Mouse (Mus musculus): ENCODE data around the gene Dnajb6. TPM values are rescaled to one million over a fixed set of nuclear protein-coding genes. Genes with fewer than 3 reads are reported as not detected.

Dnajb6 gene
- 206 TPM for polyA plus RNA-seq (2017; shearing (Covaris generic))

GRCm38 (mm10) chr5:29735557-29736061, at the start of gene Dnajb6, which contains the start of gene Gm5129:
Gene Dnajb6 (plus strand): TSS chr5:29735688.
Gene Gm5129 (minus strand): TSS chr5:29735936.

Other genes starting within 250 kb of the Dnajb6 start
- 17.6 TPM for gene Ube3c, start 166.4 kb upstream of the Dnajb6 start, polyA plus RNA-seq (2017; shearing (Covaris generic))
- not detected for gene Gm5129, start 248 bp downstream of the Dnajb6 start, polyA plus RNA-seq (2017; shearing (Covaris generic))